Mouse (Mus musculus) heart, adult 18-20 months (tissue): ENCODE measurements around the gene Prokr1. TPM values are rescaled to one million over a fixed set of nuclear protein-coding genes. Genes with fewer than 3 reads are reported as not detected.
"Not testable (repeated sequence)": the region's sequence is repeated elsewhere in the genome, so short reads cannot be mapped to it uniquely, and the experiment has no call there.

Source experiments
- DNase-seq, 2 experiments: peaks; one replicate each; pipeline ENCODE4 v3.0.0; 2021 to 2022; ENCODE audit warnings: mixed read lengths in 1 of 2
- long read RNA-seq, 2 experiments: library from polyadenylated mRNA; stranded (forward); transcript quantifications; one replicate each; pipeline ENCODE4 v2.0.0; 2021
- total RNA-seq, 2 experiments: library from RNA; stranded (reverse); gene quantifications; 2 replicates each; pipeline ENCODE4 v1.2.3; 2021

The Prokr1 gene
- under 1 TPM; 0.46 to 0.69 TPM for total RNA-seq
- long read RNA-seq, experiment 1 = 0 reads
- long read RNA-seq, experiment 2 = 0 reads

GRCm38 (mm10) chr6:87590394-87591281 lies at the start of gene Prokr1:
Gene Prokr1, minus strand, starts transcription at chr6:87590743.
- DNase-seq = peak; percentile 45 to 63

GRCm38 (mm10) chr6:87638134-87638660 lies 47.7 kb upstream of the Prokr1 start:
- DNase-seq = no peak

DNA sequence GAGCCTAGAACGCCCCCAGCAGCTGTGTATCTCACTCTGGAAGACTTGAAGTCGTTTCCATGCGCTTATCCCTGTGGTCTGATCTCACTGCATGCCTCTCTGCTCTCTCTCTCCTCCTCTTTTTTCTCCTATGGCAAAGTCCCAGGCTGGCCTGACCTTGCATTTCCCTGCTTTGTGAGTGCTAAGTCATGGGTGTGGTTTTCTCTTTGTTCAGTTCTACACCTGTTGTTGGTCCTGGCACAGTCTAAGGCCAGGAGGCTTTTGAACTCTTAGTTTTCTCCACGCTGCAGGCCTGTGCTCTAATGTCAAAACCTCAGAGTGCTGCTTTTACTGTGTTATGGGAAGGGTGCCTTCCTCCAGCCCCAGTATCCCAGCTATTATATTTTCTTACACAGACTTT lies 41.6 kb upstream of the Prokr1 start:
- no peak for DNase-seq

DNA sequence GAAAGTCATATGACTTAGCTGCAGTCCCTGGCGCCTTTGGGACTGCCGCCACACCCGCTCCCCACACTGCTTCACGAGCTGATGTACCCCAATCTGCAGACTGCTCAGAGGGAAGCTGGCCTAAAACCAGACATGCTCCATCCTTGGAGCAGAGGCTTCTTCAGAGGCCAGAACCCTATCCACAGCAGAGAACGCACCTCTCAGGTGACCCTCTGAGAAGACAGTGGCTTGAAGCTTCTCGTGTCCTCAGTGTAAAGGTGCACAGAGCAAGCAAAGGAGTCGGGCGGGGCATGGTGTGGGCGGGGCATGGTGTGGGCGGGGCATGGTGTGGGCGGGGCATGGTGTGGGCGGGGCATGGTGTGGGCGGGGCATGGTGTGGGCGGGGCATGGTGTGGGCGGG lies 38.4 kb upstream of the Prokr1 start:
- DNase-seq = not testable (repeated sequence)

- DNase-seq = no peak
Measured at GRCm38 (mm10) chr6:87623151-87623550, 32.6 kb upstream of the Prokr1 start.

DNA sequence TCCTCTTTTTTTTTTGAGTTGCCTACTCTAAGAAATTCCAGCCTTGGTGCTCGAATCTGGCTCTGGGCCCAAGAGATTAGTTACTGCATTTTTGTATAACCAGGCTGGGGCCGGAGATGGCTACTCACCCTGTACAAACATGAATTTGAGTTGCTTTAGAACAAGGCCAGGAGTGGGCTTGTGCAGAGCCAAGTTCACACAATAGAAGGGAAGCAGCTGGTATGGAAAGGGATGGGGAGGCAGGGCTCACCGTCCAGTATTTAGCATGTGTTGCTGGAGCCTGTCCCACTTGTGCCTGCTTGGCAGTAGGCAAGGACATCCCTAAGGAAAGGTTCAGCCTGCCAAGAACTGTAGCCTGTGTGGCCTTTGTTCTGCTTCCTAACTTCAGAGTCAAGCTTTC lies 30.7 kb upstream of the Prokr1 start:
- DNase-seq = peak; percentile 15 to 29

- DNase-seq = no peak
Measured at GRCm38 (mm10) chr6:87618021-87618420, 27.5 kb upstream of the Prokr1 start.

- no peak for DNase-seq
Measured at GRCm38 (mm10) chr6:87615696-87616083, 25.1 kb upstream of the Prokr1 start.

DNA sequence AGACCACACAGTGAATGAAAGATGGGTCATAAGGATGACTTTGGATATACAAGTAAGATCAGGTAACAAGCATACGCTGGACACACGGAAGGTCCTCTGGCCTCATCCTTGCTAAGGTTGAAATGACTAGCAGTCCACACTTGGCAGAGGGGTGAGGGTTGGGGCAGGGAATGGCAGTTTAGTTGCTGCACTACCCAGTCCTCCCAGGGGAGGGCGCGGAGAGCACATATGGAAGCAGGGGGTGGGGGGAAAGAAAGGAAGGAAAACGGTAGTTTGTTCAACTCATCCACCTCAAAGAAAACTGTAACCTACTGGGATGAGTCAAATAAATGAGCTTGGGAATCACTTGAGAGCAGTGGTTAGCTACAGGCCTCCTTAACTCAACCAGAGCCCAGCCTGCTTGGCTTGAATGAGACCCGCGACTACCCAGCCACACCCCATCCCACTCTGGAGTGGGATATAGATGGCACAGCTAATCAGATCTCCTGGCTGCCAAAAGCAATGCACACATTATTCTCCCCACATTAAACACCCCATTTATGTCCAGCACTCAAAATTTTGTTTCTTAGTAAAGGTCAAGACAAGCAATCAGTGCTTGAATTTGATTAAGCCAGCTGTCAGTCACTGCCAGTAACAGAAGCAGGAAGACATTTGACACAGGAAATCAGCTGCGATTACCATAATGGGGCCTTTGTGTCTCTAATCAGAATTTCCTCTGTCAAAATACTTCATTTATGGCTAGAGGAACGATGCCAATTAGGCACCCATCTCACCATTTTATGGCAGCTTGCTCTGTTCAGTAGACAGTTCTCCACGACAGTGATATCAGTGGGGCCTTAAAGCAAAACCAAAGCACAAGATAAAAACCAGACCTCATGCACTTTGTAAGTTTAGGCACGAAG lies 24.5 kb upstream of the Prokr1 start:
- DNase-seq = peak; percentile 14 to 50

DNA sequence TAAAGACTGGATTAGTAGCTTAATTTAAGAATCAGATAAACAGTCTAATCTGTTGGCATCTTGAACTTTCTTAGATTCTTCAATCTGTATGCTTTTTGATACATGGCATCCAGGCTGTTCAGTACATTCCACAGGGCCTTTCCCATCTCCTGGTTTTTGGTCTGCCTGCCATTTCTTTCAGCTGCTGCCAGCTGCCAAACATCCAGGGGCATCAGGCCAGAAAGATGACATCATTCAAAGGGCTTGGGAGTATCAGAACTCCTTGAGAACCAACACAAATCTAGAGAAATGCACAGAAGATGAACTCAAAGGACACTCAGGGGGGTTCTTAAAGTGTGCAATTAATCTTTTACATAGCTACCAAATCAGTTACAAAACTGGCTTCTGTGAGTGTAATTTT lies 9.3 kb upstream of the Prokr1 start:
- peak; percentile 49 to 54 for DNase-seq

- no peak for DNase-seq
Measured at GRCm38 (mm10) chr6:87597116-87597833, 6.7 kb upstream of the Prokr1 start.

- no peak for DNase-seq
Measured at GRCm38 (mm10) chr6:87594188-87594587, 3.6 kb upstream of the Prokr1 start.

GRCm38 (mm10) chr6:87589718-87590393 lies 687 bp downstream of the Prokr1 start:
- DNase-seq = no peak

- DNase-seq = no peak
Measured at GRCm38 (mm10) chr6:87583991-87584390, 6.6 kb downstream of the Prokr1 start.

DNA sequence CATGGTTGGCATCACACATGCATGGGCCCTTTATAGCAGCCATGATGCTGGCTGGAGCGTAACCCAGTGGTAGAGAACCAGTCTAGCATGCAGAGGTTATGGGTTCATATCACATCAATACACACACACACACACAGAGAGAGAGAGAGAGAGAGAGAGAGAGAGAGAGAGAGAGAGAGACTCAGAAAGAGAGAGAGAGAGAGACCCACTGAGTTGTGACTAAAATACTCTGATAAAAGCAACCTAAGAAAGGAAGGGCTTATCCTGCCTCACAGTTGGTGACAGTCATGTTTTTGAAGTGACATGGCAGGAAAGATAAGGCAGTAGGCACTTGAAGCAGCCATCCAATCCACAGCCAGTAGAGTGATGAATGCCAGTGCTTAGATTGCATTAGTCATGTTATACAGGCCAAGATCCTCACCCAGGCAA lies 7.3 kb downstream of the Prokr1 start:
- no peak for DNase-seq

DNA sequence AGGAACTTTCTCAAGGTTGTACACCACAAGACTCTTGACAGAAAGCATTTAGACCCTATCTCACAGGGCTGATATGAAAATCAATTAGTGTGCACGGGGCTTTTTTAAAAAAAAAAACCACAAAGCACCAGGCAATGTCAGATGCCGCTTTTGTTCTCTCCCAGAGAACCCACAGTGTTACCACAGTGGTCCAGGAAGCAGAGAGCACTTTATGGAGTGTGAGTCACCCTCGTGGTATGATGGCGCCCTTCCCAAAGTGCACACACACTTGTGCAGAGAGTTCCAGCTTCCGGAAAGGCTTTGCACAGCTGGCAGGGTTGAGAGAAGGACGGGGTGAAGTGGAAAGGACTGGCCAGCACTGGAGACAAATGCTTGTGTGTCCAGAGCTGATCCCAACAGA lies 8.1 kb downstream of the Prokr1 start:
- peak; percentile 58 to 65 for DNase-seq

DNA sequence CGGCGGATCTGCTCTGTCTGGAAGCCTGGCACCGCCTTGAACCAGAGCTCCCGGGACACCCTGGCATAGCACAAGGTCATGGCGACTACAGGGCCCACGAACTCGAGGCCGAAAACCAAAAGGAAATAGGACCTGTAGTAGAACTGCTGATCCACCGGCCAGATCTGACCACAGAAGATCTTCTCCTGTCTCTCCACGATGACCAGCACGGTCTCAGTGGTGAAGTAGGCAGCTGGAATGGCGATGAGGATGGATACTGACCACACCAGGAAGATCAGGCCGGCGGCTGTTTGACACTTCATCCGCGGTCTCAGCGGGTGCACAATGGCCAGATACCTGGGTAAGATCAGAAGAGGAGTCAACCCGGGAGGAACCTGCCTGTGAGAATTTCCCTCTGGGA lies 9.0 kb downstream of the Prokr1 start:
- no peak for DNase-seq

GRCm38 (mm10) chr6:87581071-87581470 lies 9.5 kb downstream of the Prokr1 start:
- no peak for DNase-seq

GRCm38 (mm10) chr6:87578247-87578646 lies 12.3 kb downstream of the Prokr1 start:
- no peak for DNase-seq

- DNase-seq = no peak
Measured at GRCm38 (mm10) chr6:87576648-87577330, 13.8 kb downstream of the Prokr1 start.

GRCm38 (mm10) chr6:87571863-87572262 lies 18.7 kb downstream of the Prokr1 start:
- DNase-seq = not testable (repeated sequence)
